Mouse (Mus musculus): ENCODE results near the gene Usp29.
A peak's percentile ranks its signal among the peaks of the same experiment; 100 is the strongest.
"Not testable (repeated sequence)": the region's sequence is repeated elsewhere in the genome, so short reads cannot be mapped to it uniquely, and the experiment has no call there.

The Usp29 gene

DNA sequence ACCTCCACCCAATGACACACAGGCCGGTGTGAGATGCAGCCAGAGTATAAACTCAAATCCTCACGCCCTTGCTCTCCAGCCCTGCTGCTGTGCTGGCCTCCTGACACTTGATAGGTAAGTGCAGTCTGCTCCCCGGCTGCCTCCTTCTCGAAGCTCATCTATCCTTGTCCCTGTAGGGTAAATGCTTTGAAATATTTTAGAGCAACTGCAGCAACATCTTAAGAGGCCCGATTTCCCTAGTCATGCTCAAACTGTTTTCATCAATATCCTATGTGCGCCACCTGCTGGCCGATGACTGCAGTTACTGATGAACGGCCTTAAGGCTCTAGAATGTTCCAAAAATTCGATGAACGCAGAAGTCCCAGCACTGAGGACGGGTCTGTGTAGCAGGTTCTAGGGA lies 206.7 kb downstream of the Usp29 start:
- peak; percentile 72 for DNase-seq

- DNase-seq: no peak
These were observed 210.4 kb downstream of the Usp29 start for GRCm38 (mm10) chr7:6940761-6941231.

DNA sequence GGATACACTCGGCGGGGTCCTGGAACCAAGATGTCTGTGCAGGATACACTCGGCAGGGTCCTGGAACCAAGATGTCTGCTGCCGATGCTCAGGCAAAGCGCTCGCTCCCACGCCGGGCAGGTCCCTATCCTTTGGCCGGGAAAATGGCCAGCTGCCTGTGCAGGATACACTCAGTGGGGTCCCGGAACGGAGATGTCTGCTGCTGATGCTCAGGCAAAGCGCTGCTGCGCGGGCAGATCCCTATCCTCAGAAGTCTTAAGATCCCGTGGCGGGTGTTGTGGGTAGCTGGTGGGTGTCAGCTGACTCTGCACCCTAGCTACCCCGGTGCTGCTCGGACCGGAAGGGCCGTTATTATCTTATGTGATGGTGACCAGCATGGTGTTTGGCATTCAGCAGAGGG lies 217.7 kb downstream of the Usp29 start:
- DNase-seq: not testable (repeated sequence)

GRCm38 (mm10) chr7:6956576-6956975 lies 226.2 kb downstream of the Usp29 start:
- DNase-seq: no peak

DNA sequence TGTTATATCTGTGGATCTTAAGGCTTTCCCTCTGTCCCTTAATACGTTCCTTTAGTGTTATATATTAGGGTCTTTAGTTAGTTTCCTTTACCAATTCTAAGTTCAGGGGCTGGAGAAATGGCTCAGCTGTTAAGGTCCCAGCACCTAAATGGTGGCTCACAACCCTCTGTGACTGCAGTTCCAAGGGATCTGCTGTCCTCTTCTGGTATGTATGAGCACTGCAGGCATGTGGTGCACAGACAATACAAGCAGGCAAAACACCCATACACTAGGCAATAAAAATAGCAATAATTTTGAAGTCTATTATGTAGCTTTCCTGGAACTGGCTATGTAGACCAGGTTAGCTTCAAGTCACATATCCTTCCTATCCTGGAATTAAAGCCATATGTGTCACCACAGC lies 228.2 kb downstream of the Usp29 start:
- no peak for DNase-seq

DNA sequence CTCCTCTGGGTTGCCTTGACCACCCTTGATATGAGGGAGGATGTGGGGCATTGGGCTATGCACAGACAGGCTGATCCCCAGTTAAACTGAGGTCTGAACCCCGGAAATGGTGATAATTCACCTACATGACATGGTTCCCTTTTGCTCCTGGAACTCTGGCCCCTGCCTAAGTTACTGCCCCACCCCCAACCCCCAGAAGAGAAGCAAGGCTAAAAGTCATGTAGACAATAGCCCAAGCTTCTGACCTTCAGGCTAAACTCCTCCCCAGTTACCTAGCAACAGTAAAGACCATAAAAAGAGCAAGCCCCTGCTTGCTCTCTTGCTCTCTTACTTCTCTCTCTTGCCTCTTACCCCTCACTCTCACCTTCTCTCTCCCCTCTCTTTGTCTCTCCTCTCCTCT lies 243.2 kb downstream of the Usp29 start:
- no peak for DNase-seq

DNA sequence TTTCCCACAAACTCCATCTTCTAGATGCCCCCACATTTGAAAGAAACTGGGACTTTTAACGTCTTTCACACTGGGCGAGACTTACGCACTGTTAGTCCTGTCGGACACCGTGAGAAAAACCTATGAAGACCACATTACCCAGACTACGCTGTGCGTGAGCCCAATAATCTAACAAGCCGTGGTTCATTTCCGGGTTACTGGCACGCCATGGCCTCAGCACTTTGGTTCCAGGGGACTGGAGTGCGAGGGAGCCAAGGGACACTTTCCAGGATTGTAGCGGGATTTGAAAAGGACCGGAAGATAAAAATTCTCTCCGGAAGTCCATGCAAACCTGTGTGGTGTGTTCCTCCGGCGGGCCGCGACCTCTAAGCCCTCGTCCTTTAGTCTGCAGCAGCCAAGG lies 246.5 kb downstream of the Usp29 start:
- DNase-seq: no peak

DNA sequence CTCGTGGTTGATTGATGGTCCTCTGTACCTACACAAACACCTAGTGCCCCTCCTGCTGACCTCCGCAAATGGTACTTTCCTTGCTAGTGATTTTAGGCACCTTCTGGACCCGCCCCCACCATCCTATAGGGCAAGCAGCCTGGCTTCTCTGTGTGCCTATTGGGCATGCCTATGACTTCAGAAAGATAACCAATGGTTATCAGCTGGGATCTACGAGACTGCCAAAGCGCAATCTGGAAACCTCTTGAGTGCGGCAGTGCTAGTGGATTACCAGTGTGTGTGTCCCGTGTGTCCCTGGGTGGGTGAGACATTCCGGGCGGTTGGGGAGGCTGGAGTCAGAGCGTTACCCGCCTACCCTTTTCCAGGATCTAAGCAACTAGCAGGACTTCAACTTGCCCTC lies 264.9 kb downstream of the Usp29 start, which contains the start of gene Aurkc:
Aurkc (plus strand) TSS at position 50 of the 400 bp plus-strand sequence.
- DNase-seq: not testable (repeated sequence)

GRCm38 (mm10) chr7:6998914-6999313 lies 268.5 kb downstream of the Usp29 start:
- not testable (repeated sequence) for DNase-seq

- not testable (repeated sequence) for DNase-seq
These were observed 275.1 kb downstream of the Usp29 start for GRCm38 (mm10) chr7:7005441-7005840.

Data from right cerebral cortex, adult 18-20 months (tissue).